Mouse (Mus musculus) frontal cortex, adult 2 months (tissue): ENCODE data around the gene Olfr1031. TPM values are rescaled to one million over a fixed set of nuclear protein-coding genes. Genes with fewer than 3 reads are reported as not detected.
"Not testable (repeated sequence)": the region's sequence is repeated elsewhere in the genome, so short reads cannot be mapped to it uniquely, and the experiment has no call there.

Experiments
- DNase-seq, 2 experiments: peaks; one replicate each; pipeline ENCODE4 v3.0.0; 2022; ENCODE audit warnings: low spot score in 1 of 2; ENCODE audit errors: extremely low spot score in 1 of 2
- polyA plus RNA-seq: library from polyadenylated mRNA; depleted of rRNA; stranded (reverse); fragments of >200 nt; gene quantifications from 2 replicates; pipeline ENCODE4 v1.2.3, GENCODE M21; 2012; rRNA removed

Gene Olfr1031
- polyA plus RNA-seq = not detected in 2 replicates

GRCm38 (mm10) chr2:85990004-85990403 lies at the start of gene Olfr1031:
Gene Olfr1031 (plus strand): TSS chr2:85990304.
- no peak for DNase-seq

GRCm38 (mm10) chr2:85950137-85950536 lies 40.0 kb upstream of the Olfr1031 start, which contains the start of gene Olfr1028:
Gene Olfr1028 (plus strand): TSS chr2:85950437.
- no peak for DNase-seq

GRCm38 (mm10) chr2:85973595-85973994 lies 16.5 kb upstream of the Olfr1031 start, which contains the start of gene Olfr1029:
Gene Olfr1029 (plus strand): TSS chr2:85973895.
- no peak for DNase-seq

GRCm38 (mm10) chr2:85978976-85979375 lies 11.1 kb upstream of the Olfr1031 start, which contains the start of gene Olfr1030:
Gene Olfr1030 (plus strand): TSS chr2:85979276.
- no peak for DNase-seq

- DNase-seq = no peak
Measured at GRCm38 (mm10) chr2:86005240-86005639, 15.1 kb downstream of the Olfr1031 start, which contains the start of gene Olfr1032. Gene Olfr1032 (plus strand): TSS chr2:86005540.

- DNase-seq = not testable (repeated sequence)
Measured at GRCm38 (mm10) chr2:86020406-86020805, 30.3 kb downstream of the Olfr1031 start, which contains the start of gene Olfr1033. Gene Olfr1033 (plus strand): TSS chr2:86020633.

GRCm38 (mm10) chr2:86021518-86021917 lies 31.4 kb downstream of the Olfr1031 start:
- DNase-seq = not testable (repeated sequence)

Other genes with a start within 250 kb of the Olfr1031 start
- gene Olfr1012, start 227.5 kb upstream of the Olfr1031 start, polyA plus RNA-seq = not detected in 2 replicates
- gene Olfr1013, start 223.2 kb upstream of the Olfr1031 start, polyA plus RNA-seq = 0.10 TPM in 1 of 2 replicates, not detected in the other
- not detected in 2 replicates for gene Olfr1014, start 217.6 kb upstream of the Olfr1031 start, polyA plus RNA-seq
- gene Olfr1015, start 208.3 kb upstream of the Olfr1031 start, polyA plus RNA-seq = not detected in 2 replicates
- not detected in 2 replicates for gene Olfr1016, start 187.8 kb upstream of the Olfr1031 start, polyA plus RNA-seq
- gene Olfr1018, start 171.8 kb upstream of the Olfr1031 start, polyA plus RNA-seq = 0.27 TPM in 1 of 2 replicates, not detected in the other
- 0.06 TPM in 1 of 2 replicates, not detected in the other for gene Olfr1019, start 144.8 kb upstream of the Olfr1031 start, polyA plus RNA-seq
- gene Olfr1020, start 143.3 kb upstream of the Olfr1031 start, polyA plus RNA-seq = not detected in 2 replicates
- not detected in 2 replicates for gene Olfr1022, start 121.7 kb upstream of the Olfr1031 start, polyA plus RNA-seq
- not detected in 2 replicates for gene Olfr1023, start 104.7 kb upstream of the Olfr1031 start, polyA plus RNA-seq
- gene Olfr1024, start 85.3 kb upstream of the Olfr1031 start, polyA plus RNA-seq = not detected in 2 replicates
- not detected in 2 replicates for gene Olfr1025-ps1, start 75.1 kb upstream of the Olfr1031 start, polyA plus RNA-seq
- not detected in 2 replicates for gene Olfr1026, start 68.7 kb upstream of the Olfr1031 start, polyA plus RNA-seq
- not detected in 2 replicates for gene Olfr1028, start 39.9 kb upstream of the Olfr1031 start, polyA plus RNA-seq
- 0.08 and 0.11 TPM in 2 replicates for gene Olfr1029, start 16.4 kb upstream of the Olfr1031 start, polyA plus RNA-seq
- gene Olfr1030, start 11.0 kb upstream of the Olfr1031 start, polyA plus RNA-seq = 0.04 TPM in 1 of 2 replicates, not detected in the other
- not detected in 2 replicates for gene Olfr1032, start 15.2 kb downstream of the Olfr1031 start, polyA plus RNA-seq
- 0.11 and 0.16 TPM in 2 replicates for gene Olfr1033, start 30.3 kb downstream of the Olfr1031 start, polyA plus RNA-seq
- 0.02 TPM in 1 of 2 replicates, not detected in the other for gene Olfr1034, start 55.6 kb downstream of the Olfr1031 start, polyA plus RNA-seq
- not detected in 2 replicates for gene Olfr1036, start 83.7 kb downstream of the Olfr1031 start, polyA plus RNA-seq
- not detected in 2 replicates for gene Olfr1037, start 97.1 kb downstream of the Olfr1031 start, polyA plus RNA-seq
- not detected in 2 replicates for gene Olfr1039, start 145.6 kb downstream of the Olfr1031 start, polyA plus RNA-seq
- gene Olfr1040, start 156.4 kb downstream of the Olfr1031 start, polyA plus RNA-seq = not detected in 2 replicates
- gene Olfr1042, start 171.5 kb downstream of the Olfr1031 start, polyA plus RNA-seq = not detected in 2 replicates
- gene Olfr1043, start 177.2 kb downstream of the Olfr1031 start, polyA plus RNA-seq = not detected in 2 replicates
- gene Olfr1044, start 187.5 kb downstream of the Olfr1031 start, polyA plus RNA-seq = not detected in 2 replicates
- gene Olfr52, start 195.4 kb downstream of the Olfr1031 start, polyA plus RNA-seq = 0.10 TPM in 1 of 2 replicates, not detected in the other
- 0.04 and 0.12 TPM in 2 replicates for gene Olfr1045, start 212.7 kb downstream of the Olfr1031 start, polyA plus RNA-seq
- not detected in 2 replicates for gene Olfr1046, start 229.0 kb downstream of the Olfr1031 start, polyA plus RNA-seq
- gene Olfr1047, start 241.1 kb downstream of the Olfr1031 start, polyA plus RNA-seq = not detected in 2 replicates
- 0.02 TPM in 1 of 2 replicates, not detected in the other for gene Olfr1048, start 250.0 kb downstream of the Olfr1031 start, polyA plus RNA-seq